Mouse (Mus musculus): ENCODE measurements at regions not wholly inside any gene's neighbourhood (a gene's known extent, or its start where the extent isn't known, plus 50 kb on each side); places are given as distances from the start of the nearest gene placed in this dataset.
A peak's percentile ranks its signal among the peaks of the same experiment; 100 is the strongest.

DNA sequence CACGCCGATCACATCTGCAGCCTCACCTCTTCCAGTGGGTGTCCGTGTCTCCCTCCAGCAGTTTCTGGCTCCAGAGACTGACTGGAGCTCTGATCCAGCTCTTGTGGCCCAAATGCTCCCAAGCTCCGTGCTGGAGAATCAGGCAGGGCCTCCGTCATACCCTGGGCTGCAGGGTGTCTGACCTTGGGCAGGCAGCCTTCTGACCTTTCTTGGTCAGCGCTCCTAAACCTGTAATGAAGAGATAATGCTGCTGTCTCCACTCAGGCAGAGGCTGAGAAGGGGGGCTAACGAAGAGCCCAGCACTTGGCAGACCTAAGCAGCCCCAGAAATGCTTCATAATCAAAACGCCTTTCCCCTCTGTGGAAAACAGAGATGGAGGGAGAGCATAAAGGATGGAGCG is 89.9 kb upstream of the Mef2a start:
- no peak for DNase-seq

DNA sequence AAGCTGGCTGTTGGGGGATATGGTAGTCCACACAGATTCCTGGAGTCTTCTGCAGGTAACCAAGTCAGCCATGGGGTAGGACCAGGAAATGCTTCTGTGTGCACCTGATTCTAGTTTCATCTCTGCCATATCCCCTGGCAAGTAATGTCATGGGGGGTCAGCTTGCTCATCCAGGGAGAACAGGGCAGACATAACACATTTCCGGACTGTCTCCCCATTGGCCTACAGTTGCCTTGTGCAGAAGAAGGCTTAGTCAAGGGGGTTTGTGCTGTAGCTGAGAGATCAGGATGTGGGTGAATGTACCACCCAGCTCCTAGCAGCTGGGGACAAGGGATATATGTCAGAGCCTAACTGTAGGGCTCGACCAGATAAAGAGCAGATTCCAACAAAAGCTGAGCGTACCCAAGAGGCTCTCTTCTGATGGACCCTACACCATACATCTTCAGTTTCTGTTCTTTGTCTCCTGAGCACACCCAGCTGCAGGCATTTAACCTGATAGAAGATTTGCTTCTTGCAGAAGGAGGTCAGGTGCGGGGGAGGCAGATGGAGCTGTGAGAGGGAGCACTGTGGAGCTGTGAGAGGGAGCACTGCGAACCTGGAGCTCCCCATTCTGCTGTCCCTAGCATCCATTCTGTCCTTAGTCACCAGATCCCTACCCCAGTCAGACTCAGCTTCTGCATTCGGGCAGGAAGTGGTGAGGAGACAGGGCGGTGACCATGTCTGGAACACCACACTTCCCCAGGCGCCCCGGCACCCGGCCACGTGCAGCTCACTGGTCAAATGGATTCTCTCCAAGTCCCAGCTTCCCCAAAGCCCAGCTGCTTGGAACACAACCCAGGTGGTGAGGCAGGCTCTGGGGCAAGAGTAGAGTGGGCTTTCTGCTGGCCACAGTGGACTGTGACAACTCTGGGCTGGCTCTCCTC is 88.9 kb upstream of the Mef2a start:
- DNase-seq, result peak; percentile 49 to 70

DNA sequence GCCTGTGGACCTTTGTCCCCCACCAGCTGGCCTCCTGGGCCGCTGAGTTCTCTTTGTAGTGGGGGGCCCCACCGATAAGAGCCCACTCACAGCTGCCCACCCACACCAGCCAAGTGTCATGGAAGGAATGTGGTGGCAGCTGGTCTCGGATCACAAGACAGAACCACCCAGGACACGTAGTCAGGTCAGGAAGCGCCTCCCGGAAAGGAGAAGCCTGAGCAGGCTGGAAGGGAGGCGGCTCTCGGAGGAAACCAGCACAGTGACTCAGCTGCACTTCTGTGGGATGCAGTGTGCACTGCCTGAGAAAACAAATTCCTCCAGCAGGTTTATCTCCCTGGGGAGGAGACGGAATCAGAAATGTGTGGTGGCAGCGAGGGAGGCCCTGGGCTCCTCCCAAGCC is 87.2 kb upstream of the Mef2a start:
- DNase-seq, result no peak

DNA sequence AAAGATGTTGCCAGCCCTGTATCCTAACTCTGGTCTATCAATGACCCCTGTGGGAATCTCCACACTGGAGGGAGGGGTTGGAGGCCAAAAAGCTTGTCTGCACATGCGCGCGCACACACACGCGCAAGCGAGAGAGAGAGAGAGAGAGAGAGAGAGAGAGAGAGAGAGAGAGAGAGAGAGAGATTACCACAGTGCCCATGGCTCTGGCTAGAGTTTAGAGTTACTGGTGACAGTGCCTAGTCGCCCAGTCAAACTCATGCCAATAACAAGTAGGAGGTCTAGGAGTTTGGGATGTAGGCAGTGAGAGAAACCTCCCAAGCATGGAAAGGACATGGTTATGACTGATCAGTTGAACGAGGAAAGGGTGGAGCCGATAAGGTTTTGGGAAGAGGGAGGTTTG is 86.6 kb upstream of the Mef2a start:
- no peak for DNase-seq

DNA sequence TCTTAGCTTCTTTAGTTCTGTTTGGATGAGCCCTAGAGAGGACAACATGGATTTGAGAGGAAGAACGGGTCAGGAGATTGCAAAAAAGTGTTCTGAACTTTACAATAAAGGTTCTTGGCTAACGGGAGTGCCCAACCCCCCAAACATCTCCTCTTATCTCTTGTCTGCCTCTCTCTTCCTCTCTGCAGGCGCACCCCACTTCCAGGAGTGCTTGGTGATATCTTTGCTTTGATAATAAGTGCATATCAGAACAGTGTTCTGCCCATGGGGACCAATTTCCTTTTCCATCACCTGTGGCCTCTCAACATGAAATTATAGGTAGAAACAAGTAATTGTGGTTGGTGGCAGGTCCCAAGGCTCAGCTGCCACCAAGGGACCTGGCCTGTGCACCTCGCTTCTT is 86.0 kb upstream of the Mef2a start:
- no peak for DNase-seq

DNA sequence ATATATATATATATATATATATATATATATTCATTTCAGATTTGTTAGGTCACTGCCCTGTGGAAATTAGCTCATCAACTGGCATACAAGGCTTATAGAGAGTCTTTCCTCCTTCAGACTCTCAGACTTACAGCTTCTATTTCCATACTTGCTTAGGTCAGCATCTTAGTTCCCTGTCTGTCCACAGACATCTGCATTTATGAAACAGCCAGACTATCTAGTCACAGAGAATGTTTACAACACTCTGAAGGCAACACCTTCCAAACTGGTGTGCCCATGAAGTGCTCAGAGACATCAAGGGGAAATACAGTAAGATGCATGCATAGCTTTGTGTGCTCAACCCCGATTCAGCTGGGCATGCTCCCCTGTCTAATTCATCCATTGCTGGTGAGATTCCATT is 85.2 kb upstream of the Mef2a start:
- no peak for DNase-seq

DNA sequence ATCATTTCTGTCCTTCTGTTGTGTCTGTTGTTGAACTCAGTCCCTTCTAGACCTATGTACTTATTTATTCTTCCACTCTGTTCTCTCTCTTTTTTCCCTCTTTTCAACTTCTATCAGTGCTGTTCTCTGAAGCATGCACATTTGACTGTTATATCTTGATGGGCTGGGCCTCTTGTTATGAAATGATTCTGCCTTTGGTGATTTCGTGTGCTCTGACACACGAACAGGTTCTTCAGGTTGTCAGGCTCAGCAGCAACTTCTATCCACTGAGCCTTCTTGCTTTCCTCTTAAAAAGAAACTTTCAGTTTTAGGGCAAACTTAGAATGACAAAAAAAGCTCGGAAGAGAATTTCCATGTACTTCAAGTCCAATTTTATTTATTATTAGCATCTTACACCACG is 83.4 kb upstream of the Mef2a start:
- DNase-seq, result no peak

DNA sequence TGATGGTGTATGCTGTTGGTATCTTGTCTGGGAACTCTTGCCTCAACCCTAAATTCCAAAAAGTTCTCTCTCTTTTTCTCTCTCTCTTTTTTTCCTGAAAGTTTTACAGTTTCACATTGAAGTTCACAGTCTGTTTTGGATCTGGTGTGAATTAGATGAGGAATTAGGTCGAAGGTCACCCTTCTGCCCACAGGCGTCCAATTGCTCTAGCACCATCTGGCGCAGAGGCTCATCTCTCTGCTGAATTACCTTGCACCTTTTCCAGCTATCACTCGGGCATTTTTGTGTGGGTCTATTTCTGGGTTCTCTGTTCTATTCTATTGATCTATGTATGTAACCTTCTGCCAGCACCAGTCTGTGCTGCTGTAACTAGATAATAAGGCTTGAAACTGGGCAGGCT is 81.8 kb upstream of the Mef2a start:
- DNase-seq, result no peak

DNA sequence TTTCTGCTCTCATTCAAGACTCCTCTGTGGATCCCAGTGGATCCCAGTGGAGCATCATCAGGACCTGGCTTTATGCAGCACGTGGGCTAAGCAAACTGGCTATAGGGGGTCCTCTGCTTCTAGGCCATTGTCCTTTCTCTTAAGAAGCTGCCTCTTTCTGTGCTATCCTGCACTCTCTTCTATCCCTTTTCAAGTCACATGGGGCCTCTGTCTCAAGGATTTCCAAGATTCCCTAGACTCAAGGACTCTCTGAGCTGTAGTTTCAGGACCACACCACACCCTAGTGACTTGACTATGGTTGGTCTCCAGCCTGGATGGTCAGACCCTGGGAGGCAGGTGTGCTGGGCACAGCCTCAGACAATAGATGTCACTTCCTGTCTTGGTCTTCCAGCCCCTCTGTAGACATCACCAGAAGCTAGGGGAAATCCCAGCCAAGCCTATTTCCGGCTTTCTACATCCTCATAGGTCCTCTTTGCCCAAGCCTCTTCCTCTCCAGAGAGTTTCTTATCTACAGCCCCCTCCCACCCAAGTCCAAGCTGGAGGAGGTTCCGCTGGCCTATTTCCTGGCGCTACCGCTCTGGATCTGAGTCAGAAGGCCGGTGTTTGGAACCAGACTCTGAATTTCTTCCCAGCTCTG is 78.6 kb upstream of the Mef2a start:
- peak in 1 of 2 experiments; percentile 29 for DNase-seq

DNA sequence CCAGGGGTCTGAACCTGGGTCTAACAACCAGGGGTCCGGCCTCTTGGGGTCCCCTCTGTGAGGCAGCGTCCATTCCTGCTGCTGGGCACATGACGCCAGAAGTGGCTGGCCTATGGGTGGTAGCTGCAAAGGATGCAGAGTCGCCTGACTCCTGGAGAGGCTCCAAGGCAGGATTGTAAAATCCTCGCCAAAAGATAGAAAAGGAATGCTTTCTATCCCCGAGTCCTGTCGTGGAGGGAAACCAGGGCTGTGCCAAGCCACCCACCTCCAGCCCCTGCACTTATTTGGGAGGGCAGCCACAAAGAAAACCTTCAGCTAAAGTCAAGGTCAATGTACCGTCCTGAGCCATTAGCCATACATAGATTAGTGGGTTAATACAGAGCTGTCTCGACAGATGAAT is 73.9 kb upstream of the Mef2a start:
- DNase-seq, result no peak

DNA sequence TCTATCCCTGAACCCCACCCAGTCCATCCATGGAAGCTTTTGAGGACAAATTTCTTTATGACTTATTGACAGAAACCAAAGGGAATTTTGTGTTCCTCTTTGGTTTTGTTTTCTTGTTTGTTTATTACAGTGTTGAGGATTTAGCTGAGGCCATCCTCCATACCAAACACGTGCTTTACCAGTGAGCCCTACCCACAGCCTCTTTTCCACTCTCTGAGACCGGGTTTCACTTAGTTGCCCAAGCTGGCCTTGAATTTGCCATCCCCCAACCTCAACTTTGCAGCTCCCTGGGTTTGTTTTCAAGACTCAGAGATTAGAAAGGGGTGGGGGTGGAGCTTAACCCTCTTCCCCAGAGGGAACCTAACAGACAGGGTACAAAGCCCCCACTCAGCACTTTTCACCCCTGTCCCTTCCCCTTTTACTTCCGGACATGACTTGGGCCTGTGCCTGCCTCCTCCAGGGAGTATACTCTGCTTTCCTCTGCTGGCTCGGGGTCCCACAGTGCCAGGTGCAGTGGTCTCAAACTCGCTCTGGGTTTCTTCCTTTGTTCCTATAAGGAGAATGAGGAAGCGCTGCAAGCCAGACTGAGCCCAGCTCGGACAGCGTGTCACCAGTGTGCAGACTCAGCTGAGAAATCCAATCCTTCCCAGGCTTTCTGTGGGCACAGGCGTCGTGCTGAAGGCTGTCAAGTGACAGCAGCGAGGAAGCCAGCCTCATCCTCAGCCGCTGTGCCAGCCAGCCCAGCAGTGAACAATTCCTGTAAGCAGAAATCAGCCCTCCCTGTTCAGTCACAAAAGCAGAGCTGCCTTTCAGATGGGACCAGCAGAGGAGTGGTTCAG is 72.8 kb upstream of the Mef2a start:
- DNase-seq, result peak; percentile 47 to 60

DNA sequence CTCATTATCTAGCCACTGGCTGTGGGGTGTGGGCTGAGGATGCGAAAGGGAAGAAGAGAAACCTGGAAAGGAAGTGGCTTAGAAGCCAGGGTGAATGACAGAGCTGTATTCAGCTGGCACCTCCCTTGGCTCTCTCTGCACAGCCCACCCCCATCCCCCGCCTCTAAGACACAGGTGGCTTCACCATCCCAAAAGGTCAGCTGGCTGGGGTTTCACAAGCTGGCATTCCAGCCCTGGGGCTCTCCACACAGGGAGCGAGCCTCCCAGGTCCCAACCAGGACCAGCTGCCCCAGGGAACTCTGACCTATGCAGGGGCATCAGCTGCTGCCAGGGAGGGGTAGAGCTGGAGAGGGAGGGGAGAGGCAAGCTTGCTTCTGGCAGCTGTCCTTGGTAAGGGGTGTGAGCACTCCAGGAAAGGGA is 71.9 kb upstream of the Mef2a start:
- DNase-seq, result peak; percentile 72 to 80

DNA sequence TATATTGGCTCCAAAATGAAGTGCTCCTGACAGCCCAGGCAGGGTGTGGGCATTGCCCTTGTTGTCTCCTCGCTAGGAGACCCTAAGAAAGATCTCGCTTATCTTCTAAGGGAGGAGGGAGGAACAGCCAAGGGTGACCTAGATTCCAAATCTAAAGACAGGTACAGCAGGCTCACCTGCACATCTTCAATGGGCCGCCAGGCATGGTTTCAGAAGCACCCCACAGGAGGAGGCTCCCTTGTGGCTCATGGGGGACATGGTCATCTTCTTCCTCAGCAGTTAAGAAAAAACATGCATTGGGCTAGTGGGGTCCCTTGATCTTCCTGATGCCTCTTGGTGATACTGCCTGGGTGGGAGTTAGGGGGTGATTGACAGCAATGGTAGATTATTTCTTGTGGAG is 71.0 kb upstream of the Mef2a start:
- DNase-seq, result peak; percentile 40 to 57

DNA sequence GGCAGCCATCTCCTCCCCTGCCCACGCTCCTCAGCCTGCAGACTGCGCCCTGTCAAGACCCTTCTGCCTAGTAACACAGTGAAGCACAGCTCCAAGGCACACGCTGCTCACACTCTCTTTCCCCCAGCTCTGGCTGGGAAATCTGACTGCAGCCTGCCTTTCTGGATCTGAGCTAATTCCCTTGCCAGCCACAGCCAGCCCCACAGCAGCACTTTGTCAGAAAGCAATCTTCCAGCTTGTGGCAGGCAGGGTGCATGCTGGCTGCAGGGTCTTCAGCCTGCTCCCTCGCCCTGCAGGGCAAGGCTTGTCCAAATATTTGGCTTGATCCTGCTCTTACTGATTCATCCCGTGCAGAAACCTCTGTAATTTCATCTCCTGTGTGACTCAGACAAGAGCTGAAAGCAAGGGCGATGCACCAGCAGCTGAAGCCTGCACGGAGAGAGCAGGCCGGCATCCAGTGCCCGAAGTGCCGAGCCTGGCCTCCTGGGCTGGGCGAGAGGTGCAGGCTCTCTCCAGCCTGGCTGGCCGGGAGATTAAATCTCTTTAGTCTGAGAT is 70.4 kb upstream of the Mef2a start:
- peak in 1 of 2 experiments; percentile 33 for DNase-seq

DNA sequence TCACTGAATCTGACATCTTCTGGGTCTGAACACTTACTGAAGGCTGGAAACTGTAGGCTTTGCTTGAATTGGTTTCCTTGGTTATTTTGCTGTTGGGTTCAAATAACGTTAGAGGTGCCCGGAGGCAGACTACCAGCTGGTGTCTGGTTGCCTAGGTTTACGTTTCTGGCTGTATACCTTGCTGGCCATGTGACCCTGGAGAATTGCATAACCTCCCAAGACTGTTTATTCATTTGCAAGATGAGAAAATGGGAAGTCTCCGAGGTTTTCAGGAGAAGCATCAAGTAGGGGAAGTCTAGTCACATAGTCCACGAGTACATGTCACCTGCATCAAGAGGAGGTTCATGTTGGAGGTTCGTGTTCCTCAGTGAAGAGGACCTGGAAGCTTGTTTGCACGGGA is 69.6 kb upstream of the Mef2a start:
- no peak for DNase-seq

DNA sequence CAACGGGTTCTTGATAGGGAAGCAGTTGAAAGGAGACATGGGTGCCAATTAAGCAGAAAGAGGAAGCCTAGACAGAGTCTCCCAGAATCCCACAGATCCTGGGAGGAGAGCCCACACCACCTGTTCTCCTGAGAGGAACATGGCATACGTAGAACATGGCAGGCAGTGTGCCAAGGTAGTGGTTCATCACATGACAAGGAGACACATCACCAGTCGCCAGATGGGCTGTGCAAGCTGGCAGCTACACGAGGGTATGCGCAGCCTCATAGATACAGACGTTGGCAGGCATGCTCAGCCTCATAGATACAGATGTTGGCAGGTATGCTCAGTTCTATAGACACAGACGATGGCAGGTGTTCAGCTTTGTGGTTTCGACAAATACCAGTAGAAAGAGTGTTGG is 68.1 kb upstream of the Mef2a start:
- peak; percentile 45 to 76 for DNase-seq

DNA sequence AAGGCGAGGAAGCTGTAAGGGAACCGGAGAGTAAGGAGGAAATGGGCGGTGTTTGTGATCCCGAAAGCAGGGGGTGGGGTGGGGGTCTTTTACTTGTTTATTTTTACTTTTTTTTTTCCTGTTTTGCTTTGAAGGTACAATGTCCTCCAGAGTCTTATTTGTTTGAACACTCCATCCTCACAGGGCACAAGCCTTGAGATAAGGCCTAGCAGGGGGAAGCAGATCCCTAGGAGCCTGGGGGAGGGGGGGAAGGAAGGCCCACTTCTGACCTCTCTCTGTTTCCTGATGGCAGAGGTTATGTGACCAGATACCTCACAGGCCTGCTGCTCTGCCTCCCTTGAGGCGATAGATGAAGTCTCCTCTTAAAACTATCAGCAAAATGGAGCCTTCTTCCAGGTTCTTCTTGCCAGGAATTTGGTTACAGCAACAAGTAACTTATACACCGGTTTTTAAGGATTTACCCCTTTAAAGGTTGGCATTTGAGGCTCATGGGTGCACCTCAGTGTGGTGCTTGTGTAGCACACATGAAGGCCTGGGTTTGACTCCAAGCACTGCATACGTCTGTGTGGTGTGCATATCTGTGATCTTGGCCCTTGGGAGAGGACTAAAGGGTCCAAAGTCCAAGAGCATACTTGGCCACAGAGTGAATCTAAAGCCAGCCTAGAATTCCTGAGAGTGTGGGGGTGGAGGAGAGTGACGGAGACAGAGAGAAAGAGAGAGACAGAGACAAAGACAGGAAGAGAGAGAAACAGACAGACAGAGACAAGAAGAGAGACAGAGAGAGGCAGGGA is 64.8 kb upstream of the Mef2a start:
- no peak for DNase-seq

DNA sequence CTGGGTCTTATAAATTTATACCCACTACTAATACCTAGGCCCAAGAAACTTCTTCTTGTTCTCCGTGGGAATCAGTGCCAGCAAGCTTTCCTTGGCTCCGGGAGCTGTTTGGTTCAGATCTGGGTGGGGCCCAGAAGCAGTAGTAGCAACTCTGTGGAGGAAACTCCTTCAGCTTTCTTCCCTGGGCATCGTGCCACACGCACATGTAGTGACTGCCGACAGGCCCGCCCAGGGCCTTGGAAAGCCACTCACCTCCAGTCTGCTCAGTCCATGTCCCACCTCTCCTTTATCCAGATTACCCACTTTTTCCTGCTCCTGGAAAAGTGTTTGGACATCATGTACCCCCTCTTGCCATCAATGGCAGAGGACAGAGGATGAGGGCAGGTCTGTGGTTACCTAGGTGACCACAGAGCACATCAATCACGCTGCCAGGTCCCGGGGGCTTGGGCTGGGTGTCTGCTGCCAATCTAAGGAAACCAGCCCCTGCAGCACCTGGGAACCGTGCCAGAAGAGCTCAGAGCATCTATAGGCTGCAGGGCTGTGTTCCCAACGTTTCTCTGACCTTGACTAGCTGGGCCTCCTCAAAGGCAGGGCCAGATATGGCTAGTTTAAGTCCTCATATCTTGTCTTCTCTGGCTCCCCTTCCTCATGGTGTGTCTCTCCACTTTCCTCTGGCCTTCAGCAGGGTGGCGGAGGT is 63.1 kb upstream of the Mef2a start:
- no peak for DNase-seq

DNA sequence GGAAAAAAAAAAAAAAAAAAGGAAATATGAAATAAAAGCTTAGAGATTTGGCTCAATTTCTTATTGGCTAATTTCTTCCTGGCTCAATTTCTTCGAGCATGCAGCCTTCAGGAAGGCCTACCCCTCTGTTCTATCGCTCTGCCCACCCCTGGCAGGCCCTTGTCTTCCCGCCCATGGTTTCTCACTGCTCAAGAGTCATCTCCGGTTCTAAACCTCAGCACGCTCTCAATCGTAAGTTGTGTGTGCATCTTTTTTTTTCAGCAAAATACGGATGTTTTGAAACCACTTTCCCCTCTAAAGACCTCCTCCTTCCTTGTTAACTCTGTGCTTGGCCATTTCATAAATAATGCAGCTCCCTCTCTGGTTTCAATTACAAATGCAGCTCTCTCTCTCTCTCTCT is 58.3 kb upstream of the Mef2a start:
- no peak for DNase-seq

DNA sequence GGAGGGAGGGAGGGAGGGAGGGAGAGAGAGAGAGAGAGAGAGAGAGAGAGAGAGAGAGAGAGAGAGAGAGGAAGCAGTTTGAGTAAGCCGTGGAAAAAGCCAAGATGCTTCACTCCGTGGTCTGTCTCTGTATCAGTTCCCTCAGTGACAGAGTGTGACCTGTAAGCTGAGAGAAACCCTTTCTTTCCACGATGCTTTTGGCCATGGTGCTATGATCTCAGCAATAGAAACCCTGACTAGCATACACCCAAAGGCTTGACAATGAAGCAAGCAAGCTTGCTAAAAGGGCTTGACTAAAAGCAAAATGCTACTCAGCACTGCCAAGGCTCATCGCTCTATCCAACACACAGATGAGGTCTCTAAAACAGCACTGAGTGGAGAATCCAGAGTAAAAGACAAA is 57.4 kb upstream of the Mef2a start:
- no peak for DNase-seq

DNA sequence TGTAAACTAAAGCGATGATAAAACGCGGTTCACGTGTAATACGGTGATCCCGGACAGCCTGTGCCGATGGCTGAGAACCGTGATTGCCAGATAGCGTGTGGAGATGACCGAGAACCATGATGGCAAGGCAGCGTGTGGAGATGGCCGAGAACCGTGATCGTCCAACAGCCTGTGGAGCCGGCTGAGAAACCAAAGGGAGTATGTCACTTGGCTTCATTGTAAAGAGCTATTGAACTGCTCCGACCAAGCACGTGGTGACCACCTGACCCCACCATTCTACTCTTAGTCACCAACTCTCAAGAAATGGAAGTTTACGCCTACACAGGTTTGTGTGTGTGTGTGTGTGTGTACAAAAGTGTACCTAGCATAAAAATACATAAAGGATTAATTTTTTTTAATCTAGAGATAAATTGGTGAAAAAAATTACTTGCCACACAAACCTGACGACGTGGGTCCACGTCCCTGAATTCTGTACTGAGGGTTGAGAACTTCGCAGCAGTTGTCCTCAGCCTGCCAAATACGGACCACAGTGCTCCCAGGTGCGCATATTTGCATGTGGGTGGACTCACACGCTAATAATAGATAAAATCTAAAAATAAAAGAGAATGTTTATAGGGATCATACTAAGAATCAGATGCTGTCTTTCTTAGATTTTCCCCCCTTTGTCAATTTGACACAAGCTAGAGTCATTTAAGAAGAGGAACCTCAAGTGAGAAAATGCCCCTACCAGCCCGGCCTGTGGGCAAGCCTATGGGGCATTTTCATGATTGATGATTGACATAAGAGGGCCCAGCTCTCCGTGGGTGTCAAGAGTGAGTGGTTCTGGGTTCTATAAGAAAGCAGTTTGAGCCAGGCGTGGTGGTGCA is 56.6 kb upstream of the Mef2a start:
- no peak for DNase-seq

Data from thymus, postnatal 36 days (tissue).